Mouse (Mus musculus): ENCODE measurements around the gene Tjp1.

- TF ChIP-seq CTCF (IDR thresholded peaks at IDR 0.05) (no peak), EP300 (IDR thresholded peaks at IDR 0.05) (no peak)
These were observed 96.4 kb downstream of the Tjp1 start for GRCm38 (mm10) chr7:65431018-65431695.
